Mouse (Mus musculus) left cerebral cortex, adult 2 months (tissue): ENCODE data around the gene Gapdh. TPM values are rescaled to one million over a fixed set of nuclear protein-coding genes. Genes with fewer than 3 reads are reported as not detected.

Experiments used
- DNase-seq, 2 experiments: peaks; one replicate each; pipeline ENCODE4 v3.0.0; 2021 to 2022; ENCODE audit warnings: low spot score in 2 of 2, mixed read lengths in 1 of 2; ENCODE audit errors: extremely low spot score in 1 of 2
- H3K27ac ChIP-seq: fragments of 200-600 bp; 2 replicates; pipeline ENCODE4 v1.8.1; 2022
- H3K4me3 ChIP-seq: fragments of 200-600 bp; 2 replicates; pipeline ENCODE4 v1.8.1; 2022
- CTCF ChIP-seq: fragments of 200-600 bp; IDR thresholded peaks from 2 replicates; pipeline ENCODE4 v1.8.1; 2022; ENCODE audit warnings: antibody characterized with exemption, mild to moderate bottlenecking, moderate library complexity
- intact Hi-C: fragments of 180-260 bp; cut with DNase I; formaldehyde crosslinking; loops from one replicate; pipeline ENCODE4 v1.15.1; 2025
- total RNA-seq, 2 experiments: library from RNA; stranded (reverse); gene quantifications; 2 replicates each; pipeline ENCODE4 v1.2.3; 2021

The Gapdh gene
- total RNA-seq, 2 experiments from 2014 or later: 2,312 to 2,314 TPM

- no peak for TF ChIP-seq CTCF
- DNase-seq: peak in 1 of 2 experiments; percentile 13
- Histone ChIP-seq H3K27ac (no peak overlapping the region), H3K4me3 (no peak overlapping the region)
- intact Hi-C loops: no loop called here
Observed at GRCm38 (mm10) chr6:125158944-125159492, 7.2 kb downstream of the Gapdh start.

GRCm38 (mm10) chr6:125156903-125157614, 9.2 kb downstream of the Gapdh start:
- Histone ChIP-seq H3K4me3 (no peak overlapping the region), H3K27ac (no peak overlapping the region)
- DNase-seq: peak in 1 of 2 experiments; percentile 13
- no peak for TF ChIP-seq CTCF
- intact Hi-C loops: no loop called here

- intact Hi-C loops: no loop called here
- TF ChIP-seq CTCF: no peak
- no peak for DNase-seq
- Histone ChIP-seq H3K4me3 (no peak overlapping the region), H3K27ac (no peak overlapping the region)
Observed at GRCm38 (mm10) chr6:125156491-125156890, 9.8 kb downstream of the Gapdh start.

GRCm38 (mm10) chr6:125155262-125155661, 11.0 kb downstream of the Gapdh start:
- no peak for TF ChIP-seq CTCF
- Histone ChIP-seq H3K27ac (no peak overlapping the region), H3K4me3 (no peak overlapping the region)
- no peak for DNase-seq
- intact Hi-C loops: no loop called here

- intact Hi-C loops: no loop called here
- Histone ChIP-seq H3K4me3 (no peak overlapping the region), H3K27ac (no peak overlapping the region)
- peak in 1 of 2 experiments; percentile 9 for DNase-seq
- TF ChIP-seq CTCF: peak; percentile 22
Observed at GRCm38 (mm10) chr6:125154550-125154949, 11.7 kb downstream of the Gapdh start.

- intact Hi-C loops: no loop called here
- no peak for DNase-seq
- no peak overlapping the region for H3K4me3 ChIP-seq
- H3K27ac ChIP-seq: no peak overlapping the region
- no peak for TF ChIP-seq CTCF
Observed at GRCm38 (mm10) chr6:125153682-125154081, 12.6 kb downstream of the Gapdh start.

GRCm38 (mm10) chr6:125153018-125153389, 13.3 kb downstream of the Gapdh start:
- no peak for DNase-seq
- Histone ChIP-seq H3K4me3 (no peak overlapping the region), H3K27ac (no peak overlapping the region)
- TF ChIP-seq CTCF: no peak
- intact Hi-C loops: no loop called here

- Histone ChIP-seq H3K27ac (no peak overlapping the region), H3K4me3 (no peak overlapping the region)
- intact Hi-C loops: no loop called here
- DNase-seq: peak in 1 of 2 experiments; percentile 35
- no peak for TF ChIP-seq CTCF
Observed at GRCm38 (mm10) chr6:125152212-125153017, 13.9 kb downstream of the Gapdh start.

- no peak for TF ChIP-seq CTCF
- DNase-seq: peak in 1 of 2 experiments; percentile 7
- peak overlapping the region; percentile 95 for H3K4me3 ChIP-seq
- peak overlapping the region; percentile 97 for H3K27ac ChIP-seq
- intact Hi-C loops: loop anchor here (1.0 to 5.0 kb wide), 2 partner anchors 12 to 123 kb away; no protein-coding TSS in a partner anchor
Observed at GRCm38 (mm10) chr6:125149569-125149950, 16.7 kb downstream of the Gapdh start.

- DNase-seq: peak; percentile 58 to 62
- TF ChIP-seq CTCF: no peak
- peak overlapping the region; percentile 95 for H3K4me3 ChIP-seq
- H3K27ac ChIP-seq: peak overlapping the region; percentile 97
- intact Hi-C loops: loop anchor here (1.0 to 5.0 kb wide), 3 partner anchors 12 to 123 kb away; no protein-coding TSS in a partner anchor
Observed at GRCm38 (mm10) chr6:125148926-125149568, 17.2 kb downstream of the Gapdh start.

GRCm38 (mm10) chr6:125148251-125148925, 17.9 kb downstream of the Gapdh start:
- no peak for TF ChIP-seq CTCF
- Histone ChIP-seq H3K4me3 (peak overlapping the region; percentile 95), H3K27ac (peak overlapping the region; percentile 97)
- DNase-seq: peak; percentile 46 to 57
- intact Hi-C loops: loop anchor here (1.0 to 5.0 kb wide), 2 partner anchors 17 to 124 kb away; no protein-coding TSS in a partner anchor
